Mouse (Mus musculus): Measurements from ENCODE around the gene Trp53bp2.

Gene Trp53bp2

GRCm38 (mm10) chr1:182461813-182462212, 52.8 kb downstream of the Trp53bp2 start:
- peak; percentile 95 for DNase-seq

GRCm38 (mm10) chr1:182465309-182465708, 56.3 kb downstream of the Trp53bp2 start:
- no peak for DNase-seq

- no peak for DNase-seq
Observed at GRCm38 (mm10) chr1:182465978-182466377, 57.0 kb downstream of the Trp53bp2 start.

- peak; percentile 55 for DNase-seq
Observed at GRCm38 (mm10) chr1:182475005-182475796, 66.2 kb downstream of the Trp53bp2 start.

GRCm38 (mm10) chr1:182478935-182479334, 70.0 kb downstream of the Trp53bp2 start:
- no peak for DNase-seq

GRCm38 (mm10) chr1:182481138-182481537, 72.2 kb downstream of the Trp53bp2 start:
- DNase-seq, result no peak

- DNase-seq, result no peak
Observed at GRCm38 (mm10) chr1:182481646-182482295, 72.8 kb downstream of the Trp53bp2 start.

- DNase-seq, result no peak
Observed at GRCm38 (mm10) chr1:182482991-182483909, 74.3 kb downstream of the Trp53bp2 start.

- DNase-seq, result peak; percentile 40
Observed at GRCm38 (mm10) chr1:182483910-182484274, 74.9 kb downstream of the Trp53bp2 start.

- no peak for DNase-seq
Observed at GRCm38 (mm10) chr1:182488503-182488902, 79.5 kb downstream of the Trp53bp2 start.

GRCm38 (mm10) chr1:182489803-182490452, 81.0 kb downstream of the Trp53bp2 start:
- DNase-seq, result peak; percentile 91

GRCm38 (mm10) chr1:182490568-182490967, 81.6 kb downstream of the Trp53bp2 start:
- no peak for DNase-seq

GRCm38 (mm10) chr1:182491839-182492238, 82.9 kb downstream of the Trp53bp2 start:
- no peak for DNase-seq

- DNase-seq, result no peak
Observed at GRCm38 (mm10) chr1:182494285-182495145, 85.5 kb downstream of the Trp53bp2 start.

- DNase-seq, result no peak
Observed at GRCm38 (mm10) chr1:182496685-182497084, 87.7 kb downstream of the Trp53bp2 start.

- no peak for DNase-seq
Observed at GRCm38 (mm10) chr1:182497736-182498135, 88.8 kb downstream of the Trp53bp2 start.

GRCm38 (mm10) chr1:182499443-182500089, 90.6 kb downstream of the Trp53bp2 start:
- no peak for DNase-seq

- DNase-seq, result no peak
Observed at GRCm38 (mm10) chr1:182500224-182500623, 91.3 kb downstream of the Trp53bp2 start.

- DNase-seq, result no peak
Observed at GRCm38 (mm10) chr1:182500843-182501242, 91.9 kb downstream of the Trp53bp2 start.

- no peak for DNase-seq
Observed at GRCm38 (mm10) chr1:182501815-182502405, 92.9 kb downstream of the Trp53bp2 start.
